Mouse (Mus musculus) cerebellum, postnatal 36 days (tissue): ENCODE results near the gene Sdcbp2.
"Not testable (repeated sequence)": the region's sequence is repeated elsewhere in the genome, so short reads cannot be mapped to it uniquely, and the experiment has no call there.

Source experiments
- DNase-seq, 2 experiments: peaks; one replicate each; pipeline ENCODE4 v3.0.0; 2021 to 2022; ENCODE audit warnings: mixed read lengths in 2 of 2

Gene Sdcbp2

GRCm38 (mm10) chr2:151569452-151569851 lies 3.0 kb upstream of the Sdcbp2 start:
- DNase-seq: no peak

DNA sequence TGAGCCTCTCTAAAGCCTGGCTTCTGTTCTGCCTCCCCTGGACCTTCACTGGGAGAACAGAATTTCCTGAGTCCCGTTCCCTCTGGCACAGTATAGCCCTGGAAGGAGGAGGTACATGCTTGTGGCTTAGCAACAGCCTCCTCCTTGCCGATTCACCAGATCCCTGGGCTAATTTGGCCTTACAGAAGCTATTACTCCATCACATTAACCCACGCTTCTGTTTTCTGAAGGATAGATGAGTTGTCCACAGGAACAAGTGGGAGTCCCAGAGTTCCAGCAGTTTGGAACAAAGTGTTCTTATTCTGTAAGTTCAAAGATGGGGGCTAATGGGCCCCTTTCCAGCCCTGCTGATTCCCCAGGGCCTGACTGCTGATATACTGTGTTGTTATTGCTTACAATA lies 1.2 kb downstream of the Sdcbp2 start:
- DNase-seq: no peak

DNA sequence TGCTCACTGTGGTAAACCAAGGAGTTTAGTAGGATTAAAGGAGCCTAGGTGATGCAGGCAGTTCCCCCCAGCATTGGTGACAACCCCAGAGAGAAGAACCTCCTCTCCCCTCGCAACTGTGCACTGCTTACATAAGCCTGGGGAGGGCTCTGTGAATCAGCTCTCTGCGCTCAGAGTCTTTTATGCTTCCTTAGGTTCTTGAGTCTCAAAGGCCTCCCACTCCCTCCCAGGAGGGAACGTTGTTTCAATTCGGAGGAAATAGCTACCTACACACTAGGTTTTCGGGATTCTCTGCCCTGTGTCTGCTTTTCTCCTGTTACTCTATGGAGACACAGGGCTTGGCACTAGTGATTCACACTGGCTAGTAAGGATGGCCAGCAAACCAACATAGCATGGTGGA lies 2.2 kb downstream of the Sdcbp2 start:
- no peak for DNase-seq

DNA sequence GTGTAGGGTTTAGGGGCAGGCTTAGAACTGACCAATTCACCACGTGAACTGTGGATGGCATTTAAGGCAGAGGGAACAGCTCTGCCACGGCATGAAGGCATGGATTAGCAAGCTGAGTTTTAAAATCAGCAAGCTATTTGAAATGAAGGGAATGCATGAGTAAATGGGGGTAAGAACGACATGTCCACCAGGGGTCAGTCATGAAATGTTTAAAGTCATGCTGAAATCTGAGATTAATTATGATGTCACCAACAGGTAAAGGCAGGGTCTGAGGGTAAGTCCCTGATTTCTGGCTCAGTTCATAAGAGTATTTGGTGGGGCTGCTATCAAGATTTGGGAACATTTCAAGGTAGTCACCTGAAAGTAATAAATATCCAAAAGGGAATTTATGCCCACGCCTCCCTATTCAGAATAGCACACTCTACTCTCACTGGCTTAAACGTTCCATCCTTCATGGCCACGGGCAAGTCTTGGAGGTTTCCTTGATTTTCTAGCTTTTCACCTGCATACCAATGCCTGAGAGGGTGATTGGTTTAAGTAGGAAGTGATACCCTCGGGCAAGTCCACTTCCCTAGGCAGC lies 2.8 kb downstream of the Sdcbp2 start:
- DNase-seq: peak; percentile 42 to 68

DNA sequence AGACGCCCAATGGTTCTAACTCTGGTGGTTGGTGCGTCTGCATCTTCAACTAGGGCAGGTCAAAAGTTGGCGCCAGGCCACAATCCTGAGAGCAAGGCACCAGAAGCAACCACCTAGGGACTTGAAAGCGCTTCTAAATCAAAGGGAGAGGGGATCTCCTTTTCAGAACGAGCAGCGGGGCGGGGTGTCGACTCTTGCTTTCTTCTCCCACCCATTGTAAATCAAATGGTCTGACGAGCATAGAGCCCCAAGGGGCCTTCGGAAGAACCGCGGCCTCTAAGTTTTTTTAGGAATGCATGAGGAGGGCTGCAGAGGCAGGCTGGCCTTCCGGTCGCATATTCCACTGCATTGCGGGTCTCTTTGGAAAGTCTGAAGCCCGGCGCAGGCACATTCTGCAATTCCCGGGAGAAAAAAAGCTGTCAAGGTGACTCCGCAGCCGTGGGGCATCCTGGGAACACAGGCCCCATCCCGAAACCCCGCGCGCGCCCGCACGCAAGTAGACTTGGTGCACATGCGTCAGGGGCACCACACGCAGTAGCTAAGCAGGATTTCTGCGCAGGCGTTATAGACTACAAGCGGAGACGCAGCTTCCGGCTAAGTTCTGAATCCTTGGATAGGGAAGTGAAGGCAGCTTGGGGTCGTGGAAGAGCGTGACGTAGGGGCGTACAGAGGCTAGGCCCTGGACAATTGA lies 3.4 kb downstream of the Sdcbp2 start:
- DNase-seq: peak; percentile 92 to 94

- DNase-seq: no peak
These were observed 6.8 kb downstream of the Sdcbp2 start for GRCm38 (mm10) chr2:151579183-151579582.

DNA sequence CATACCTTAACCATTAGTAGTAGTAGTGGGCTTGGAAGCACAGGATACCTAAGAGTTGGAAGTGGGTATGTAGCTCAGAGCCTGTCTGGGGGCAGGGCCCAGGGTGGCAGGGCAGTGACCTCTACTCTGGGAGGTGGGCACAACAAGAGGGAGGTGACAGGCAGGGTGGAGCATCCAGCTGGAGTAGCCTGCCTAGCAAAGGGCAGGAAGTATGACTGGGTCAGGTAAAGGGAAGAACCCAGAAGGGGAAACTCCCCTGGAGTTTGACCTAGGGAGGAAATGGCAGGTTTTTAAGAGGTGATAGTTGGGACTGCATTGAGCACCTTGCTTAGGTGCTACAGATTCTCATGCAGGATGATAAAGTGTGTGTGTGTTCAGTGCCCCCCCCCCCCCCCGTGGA lies 8.5 kb downstream of the Sdcbp2 start:
- no peak for DNase-seq

DNA sequence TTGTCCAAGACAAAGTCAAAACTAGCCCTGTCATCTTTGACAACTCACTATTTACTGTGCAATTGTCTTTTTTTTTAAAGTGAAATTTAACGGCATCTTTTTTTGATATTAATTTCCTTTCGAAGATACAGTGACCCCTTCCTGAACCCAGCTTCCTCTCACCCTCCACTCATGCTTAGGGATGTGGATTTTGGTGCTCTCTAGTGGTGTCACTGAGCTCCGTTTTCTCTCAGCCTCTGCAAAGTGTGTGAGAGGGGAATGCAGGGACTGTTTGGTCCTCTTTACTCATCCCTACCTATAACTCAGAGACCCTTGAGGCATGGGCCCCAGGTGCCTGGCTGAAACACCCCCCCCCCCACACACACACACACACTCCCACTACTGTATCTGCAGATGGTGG lies 13.5 kb downstream of the Sdcbp2 start:
- DNase-seq: no peak

- no peak for DNase-seq
These were observed 14.4 kb downstream of the Sdcbp2 start for GRCm38 (mm10) chr2:151586807-151587206.

DNA sequence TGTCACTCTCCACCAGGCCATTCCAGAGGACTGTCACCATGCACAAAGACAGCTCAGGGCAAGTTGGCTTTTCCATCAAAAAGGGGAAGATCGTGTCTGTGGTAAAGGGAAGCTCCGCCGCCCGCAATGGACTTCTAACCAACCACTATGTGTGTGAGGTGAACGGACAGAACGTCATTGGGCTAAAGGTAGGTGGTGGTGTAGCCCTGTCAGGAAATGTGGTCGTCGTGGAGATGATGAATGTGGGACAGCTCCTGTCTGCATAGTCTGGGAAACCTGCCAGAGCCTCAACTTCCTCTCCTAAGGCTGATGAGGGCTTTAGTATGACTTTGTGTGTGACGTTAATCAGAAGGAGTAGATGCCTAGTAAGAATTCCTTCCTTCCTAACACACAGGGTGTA lies 14.9 kb downstream of the Sdcbp2 start:
- no peak for DNase-seq

- no peak for DNase-seq
These were observed 25.6 kb downstream of the Sdcbp2 start for GRCm38 (mm10) chr2:151598068-151598467.

GRCm38 (mm10) chr2:151602106-151602505 lies 29.7 kb downstream of the Sdcbp2 start:
- DNase-seq: no peak

DNA sequence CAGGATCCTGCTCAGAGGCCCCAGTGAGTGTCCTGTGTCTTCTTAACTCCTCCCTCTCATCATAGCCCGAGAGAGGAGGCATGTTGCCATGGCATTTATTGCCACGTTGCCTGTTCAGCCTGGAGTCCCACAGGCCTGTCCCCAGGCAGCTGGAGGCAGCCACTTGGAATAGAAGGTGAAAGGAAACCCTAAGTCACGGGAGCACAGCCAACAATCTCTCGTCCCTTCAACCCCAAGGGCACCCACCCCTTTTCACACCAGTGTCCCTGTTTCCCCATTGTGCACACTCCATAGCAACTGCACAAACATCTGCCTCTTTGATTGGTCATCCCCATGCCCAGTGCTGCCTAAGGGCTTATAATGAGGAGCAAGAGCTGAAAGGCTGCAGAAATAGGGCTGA lies 31.2 kb downstream of the Sdcbp2 start:
- no peak for DNase-seq

- DNase-seq: peak; percentile 41 to 53
These were observed 33.1 kb downstream of the Sdcbp2 start for GRCm38 (mm10) chr2:151605437-151605987.

DNA sequence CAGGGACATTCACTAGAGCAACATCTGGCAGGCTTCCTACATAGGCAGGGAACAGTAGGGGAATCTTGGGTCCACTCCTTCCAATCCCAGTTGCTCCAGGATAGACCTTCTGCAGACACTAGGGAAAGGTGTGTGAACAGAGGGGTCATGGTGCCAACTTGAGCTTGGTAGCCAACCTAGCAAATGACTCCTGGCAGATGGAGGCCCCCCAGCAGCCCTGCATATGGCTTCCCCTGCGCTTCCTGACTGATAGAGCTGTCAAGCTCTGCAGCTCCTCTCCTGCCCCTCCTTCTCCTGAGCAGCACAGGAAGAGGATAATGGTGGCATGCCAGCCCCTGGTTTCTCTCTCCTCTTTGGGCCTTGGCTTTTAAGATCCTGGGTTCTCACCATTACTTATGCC lies 36.0 kb downstream of the Sdcbp2 start:
- peak; percentile 75 to 84 for DNase-seq

GRCm38 (mm10) chr2:151609974-151610373 lies 37.6 kb downstream of the Sdcbp2 start:
- DNase-seq: no peak

GRCm38 (mm10) chr2:151615779-151616178 lies 43.4 kb downstream of the Sdcbp2 start:
- DNase-seq: not testable (repeated sequence)

- no peak for DNase-seq
These were observed 44.3 kb downstream of the Sdcbp2 start for GRCm38 (mm10) chr2:151616551-151617329.

DNA sequence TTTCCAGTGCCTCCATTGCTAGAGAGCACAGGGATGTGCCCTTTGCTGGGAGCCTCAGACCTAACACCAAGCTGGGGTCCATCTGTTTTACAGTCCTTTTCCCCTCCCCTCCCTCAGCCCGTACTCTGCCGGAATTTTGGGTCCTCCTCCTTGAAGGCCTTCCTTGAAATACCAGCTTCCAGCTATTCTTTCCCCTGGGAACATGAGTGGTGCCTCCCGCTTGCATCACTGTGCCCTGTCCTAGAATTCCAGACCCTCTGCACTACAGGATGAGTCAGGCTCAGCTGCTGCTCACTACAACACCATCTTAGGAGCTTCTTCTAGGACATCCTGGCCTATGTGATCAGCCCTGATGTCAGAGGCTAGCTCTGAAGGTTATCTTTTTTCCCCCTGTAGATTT lies 51.4 kb downstream of the Sdcbp2 start:
- no peak for DNase-seq

DNA sequence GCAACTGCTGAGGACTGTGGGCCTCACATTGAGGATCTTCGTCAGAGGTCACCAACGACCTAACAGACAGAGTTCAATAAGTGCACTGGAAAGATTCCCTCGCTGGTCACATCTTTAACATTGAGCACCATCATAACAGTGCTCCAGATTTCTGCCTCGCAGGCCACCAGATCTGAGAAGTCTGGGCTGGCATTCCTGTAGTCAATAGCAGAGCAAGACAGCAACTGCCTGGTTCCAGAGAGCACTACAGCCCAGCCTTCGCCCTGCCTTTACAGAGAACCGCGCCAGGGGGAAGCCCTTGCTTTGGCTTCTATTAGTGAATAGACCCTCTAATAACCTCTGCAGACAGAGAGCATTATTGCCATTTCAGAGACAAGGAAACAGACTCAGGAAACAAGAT lies 53.9 kb downstream of the Sdcbp2 start:
- DNase-seq: no peak

DNA sequence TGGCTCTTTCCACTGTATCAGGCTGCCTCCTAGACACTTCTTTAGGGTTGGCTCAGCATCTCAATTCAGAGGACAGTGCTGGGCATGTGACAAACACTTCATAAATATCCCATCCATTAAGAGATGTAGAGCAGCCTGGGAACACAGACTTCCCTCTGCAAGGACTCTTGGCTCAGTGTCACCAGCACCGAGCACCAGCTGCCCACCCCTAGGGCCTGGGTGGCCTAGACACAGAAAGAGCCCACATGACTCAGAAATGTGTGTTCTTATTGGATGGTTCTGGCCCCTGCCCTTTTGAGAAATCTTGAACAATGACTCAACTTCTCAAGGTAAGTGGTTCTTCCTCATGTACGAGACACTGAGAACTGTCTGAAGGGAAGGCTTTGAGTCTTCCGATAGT lies 55.6 kb downstream of the Sdcbp2 start:
- DNase-seq: peak in 1 of 2 experiments; percentile 9

GRCm38 (mm10) chr2:151629310-151629709 lies 56.9 kb downstream of the Sdcbp2 start:
- DNase-seq: peak in 1 of 2 experiments; percentile 3

- DNase-seq: no peak
These were observed 59.2 kb downstream of the Sdcbp2 start for GRCm38 (mm10) chr2:151631406-151632158.
